Mouse (Mus musculus): ENCODE data around the gene Cdon.

The Cdon gene

GRCm38 (mm10) chr9:35543099-35543860 lies 122.4 kb downstream of the Cdon start:
- no peak for DNase-seq

- DNase-seq: no peak
Measured at GRCm38 (mm10) chr9:35544666-35545065, 123.7 kb downstream of the Cdon start.

GRCm38 (mm10) chr9:35545704-35546103 lies 124.8 kb downstream of the Cdon start:
- no peak for DNase-seq

GRCm38 (mm10) chr9:35546745-35547144 lies 125.8 kb downstream of the Cdon start:
- no peak for DNase-seq

GRCm38 (mm10) chr9:35548455-35548854 lies 127.5 kb downstream of the Cdon start:
- no peak for DNase-seq

- DNase-seq: no peak
Measured at GRCm38 (mm10) chr9:35556494-35557102, 135.7 kb downstream of the Cdon start.

All from kidney, adult 18-20 months (tissue).